Mouse (Mus musculus) CD8-positive naive resting alpha-beta T cell, adult 2 months (primary cell): ENCODE measurements around the gene Kif5a.
A peak's percentile ranks its signal among the peaks of the same experiment; 100 is the strongest.

Source experiments
- DNase-seq, 2 experiments: peaks; one replicate each; pipeline ENCODE4 v3.0.0; 2022; ENCODE audit warnings: low read depth in 2 of 2, low spot score in 2 of 2

Kif5a gene

DNA sequence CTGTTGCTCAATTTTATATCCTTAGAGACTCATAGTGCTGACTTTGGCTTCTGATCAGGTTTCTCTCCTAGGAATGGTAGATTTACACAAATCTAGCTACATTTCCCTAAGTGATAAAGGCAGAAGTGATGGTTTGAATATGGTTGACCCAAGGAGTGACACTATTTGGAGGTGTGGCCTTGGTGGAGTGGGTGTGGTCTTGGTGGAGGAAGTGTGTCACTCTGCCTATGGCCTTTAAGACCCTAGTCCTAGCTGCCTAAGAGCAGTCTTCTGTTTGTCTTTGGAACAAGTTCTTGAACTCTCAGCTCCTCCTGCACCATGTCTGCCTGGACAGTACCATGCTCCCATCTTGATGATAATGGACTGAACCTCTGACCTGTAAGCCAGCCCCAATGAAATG is 46.0 kb downstream of the Kif5a start:
- no peak for DNase-seq

DNA sequence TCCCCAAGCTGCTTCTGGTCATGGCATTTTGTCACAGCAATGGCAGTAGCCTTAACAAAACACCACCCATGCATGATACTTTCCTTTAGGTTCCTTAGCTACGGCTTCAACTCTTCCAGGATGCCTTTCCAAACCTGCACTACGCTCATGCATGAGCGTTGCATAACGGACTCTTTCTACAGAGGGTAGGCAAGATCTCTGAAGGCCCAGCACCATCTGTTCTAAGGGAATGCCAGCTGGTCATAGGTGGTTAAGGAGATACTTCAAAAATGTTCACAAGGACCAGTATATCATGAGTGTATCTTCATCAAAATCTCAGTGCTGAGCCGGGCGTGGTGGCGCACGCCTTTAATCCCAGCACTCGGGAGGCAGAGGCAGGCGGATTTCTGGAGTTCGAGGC is 46.7 kb downstream of the Kif5a start:
- DNase-seq: no peak

DNA sequence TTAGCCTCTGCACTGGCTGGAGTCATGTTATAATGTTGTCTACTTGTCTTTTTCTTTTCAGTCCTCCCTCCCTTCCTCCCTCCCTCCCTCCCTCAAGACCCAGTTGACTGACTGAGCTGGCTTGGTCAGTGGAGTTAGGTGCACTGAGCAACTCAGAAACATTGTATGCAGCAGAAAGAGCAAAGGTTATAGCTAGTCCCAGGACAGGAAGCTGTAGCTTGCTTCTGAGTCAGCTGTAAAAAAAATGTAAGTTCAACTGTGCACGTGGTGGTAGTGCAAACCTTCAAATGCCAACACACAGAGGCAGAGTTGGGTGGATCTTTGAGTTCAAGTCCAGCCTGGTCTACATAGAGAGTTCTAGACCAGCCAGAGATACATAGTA is 48.7 kb downstream of the Kif5a start:
- no peak for DNase-seq

DNA sequence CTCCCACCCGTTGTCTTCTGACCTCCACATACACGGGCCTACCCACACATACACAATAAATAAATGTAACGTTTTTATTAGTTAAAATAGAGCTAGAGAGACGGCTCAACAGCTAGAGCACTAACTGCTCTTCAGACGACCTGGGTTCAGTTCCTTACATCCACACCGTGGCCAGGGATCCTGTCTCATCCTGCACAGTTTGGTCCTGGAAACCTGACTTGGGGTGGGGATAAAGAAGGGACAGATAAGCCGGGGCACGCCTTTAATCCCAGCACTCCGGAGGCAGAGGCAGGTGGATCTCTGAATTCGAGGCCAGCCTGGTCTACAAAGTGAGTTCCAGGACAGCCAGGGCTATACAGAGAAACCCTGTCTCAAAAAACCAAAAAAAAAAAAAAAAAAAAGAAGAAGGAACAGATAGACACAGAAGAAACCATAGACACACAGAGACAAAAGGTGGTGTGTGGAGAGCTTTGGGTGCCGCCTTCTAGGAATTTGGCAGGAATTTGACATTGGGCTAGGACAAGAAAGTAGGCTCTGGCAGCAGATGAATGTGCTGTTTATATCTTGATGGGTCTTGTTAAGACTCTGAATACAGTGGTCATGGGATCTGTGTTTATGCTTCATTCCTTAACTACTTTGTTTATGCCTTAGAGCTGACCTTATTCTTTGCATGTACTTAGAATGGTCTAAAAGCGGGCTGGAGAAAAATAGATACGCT is 49.3 kb downstream of the Kif5a start:
- DNase-seq: no peak

DNA sequence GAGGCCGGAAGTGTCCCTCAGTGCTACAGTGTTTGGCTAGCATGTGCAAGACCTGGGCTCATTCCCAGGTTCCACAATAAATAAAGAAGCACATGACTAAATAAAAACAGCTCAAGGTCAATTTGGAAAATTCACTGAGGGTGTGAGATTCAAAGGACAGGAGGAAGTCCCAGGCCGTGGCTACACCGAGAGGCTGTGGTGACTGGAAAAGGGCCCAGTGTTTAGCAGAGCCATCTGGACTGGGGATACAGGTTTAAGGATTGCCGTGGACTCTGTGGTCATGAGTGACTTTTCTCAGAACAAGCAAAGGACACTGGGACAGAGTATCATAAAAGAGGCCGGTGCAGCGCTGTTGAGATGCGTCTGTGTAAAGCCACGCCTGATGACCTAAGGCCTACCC is 49.9 kb downstream of the Kif5a start:
- no peak for DNase-seq

DNA sequence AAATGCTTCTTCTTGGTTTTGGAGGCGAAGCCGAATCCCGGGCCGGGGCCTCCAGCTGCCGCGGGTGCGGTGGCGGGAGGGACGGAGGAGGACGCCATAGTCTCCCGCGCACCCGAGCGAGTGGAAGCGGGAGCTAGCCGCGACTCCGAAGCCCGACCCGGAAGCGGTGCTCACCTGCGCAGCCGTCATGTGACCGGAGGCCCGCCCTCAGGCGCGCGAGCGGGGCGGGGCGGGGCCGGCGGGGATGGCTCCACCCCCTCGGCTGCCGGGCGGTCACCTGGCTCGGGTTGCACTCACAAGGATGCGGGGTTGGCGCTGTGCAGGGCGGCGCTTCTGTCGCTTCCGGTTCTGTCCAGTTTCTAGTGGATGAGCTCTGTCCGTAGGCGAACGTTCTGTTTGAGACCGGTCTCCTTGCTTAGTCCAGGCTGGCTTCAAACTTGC is 51.7 kb downstream of the Kif5a start, which contains the start of gene Pip4k2c:
Pip4k2c (minus strand) TSS at position 172 of the 441 bp plus-strand sequence.
- peak; percentile 89 to 92 for DNase-seq

DNA sequence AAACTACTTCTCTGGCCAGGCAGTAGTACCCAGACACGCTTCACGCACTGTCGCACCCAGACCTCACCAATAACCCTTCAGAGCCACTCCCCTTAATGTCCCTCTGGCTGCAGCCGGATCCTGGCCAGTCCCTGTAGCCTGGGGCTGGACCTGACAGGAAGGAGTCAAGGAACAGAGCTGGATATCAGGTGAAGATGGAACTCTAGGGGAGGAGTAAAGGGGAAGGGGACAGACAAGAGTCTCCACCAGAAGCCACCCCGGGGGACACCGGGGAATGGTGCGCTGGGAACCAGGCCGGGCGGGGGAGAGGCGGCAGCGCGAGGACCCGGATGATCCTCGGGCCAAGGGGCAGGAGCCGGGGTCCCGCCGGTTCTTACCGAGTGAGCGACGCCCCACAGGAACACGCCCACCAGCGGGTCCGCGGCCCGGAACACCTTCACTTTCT is 52.2 kb downstream of the Kif5a start:
- DNase-seq: no peak

DNA sequence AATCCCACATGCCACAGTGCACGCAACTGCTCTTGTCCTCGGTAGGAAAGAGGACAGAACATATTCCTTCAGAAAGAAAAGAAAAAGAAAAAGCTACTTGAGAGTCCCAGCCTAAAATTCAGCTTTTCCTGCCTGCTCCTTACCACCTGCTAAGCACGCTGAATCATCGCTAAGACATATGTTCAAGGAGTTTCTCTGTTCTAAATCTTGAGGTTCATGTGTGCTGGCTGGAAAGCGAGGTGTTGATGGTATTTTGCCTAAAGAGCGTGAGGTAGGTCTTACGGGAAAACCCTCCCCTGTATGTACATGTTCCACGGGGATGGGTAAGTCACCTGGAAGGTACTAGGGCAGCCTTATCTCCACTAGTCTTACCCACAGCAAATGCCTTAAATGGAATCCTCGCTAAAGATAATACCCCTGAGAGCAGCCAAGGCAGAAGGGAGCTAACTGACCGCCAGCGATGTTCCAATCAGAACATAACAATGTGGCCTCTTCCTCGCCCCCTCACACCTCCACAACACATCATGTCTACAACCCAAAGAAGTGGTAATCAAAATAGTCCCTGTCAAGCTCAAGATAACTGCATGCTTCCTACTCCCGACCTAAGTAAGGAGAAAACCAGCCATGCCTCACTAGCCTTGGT is 53.1 kb downstream of the Kif5a start:
- DNase-seq: no peak

DNA sequence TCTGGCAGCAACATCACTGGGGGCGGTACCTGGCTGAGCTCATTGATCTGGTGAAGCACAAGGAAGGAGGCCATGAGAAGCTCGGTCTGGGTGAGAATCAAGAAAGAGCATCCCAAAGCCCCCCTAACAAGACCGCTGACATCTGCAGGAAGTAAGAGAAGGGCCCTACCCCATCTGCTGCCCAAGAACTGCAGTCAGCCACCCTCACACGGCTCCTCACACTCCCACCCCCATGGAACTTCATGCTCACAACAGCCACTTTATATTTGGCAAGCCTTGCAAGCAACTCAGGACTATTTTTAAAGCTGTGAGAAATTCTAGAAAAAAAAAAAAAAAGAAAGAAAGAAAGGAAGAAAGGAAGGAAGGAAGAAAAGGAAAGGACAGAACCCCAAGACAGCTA is 54.2 kb downstream of the Kif5a start:
- no peak for DNase-seq

DNA sequence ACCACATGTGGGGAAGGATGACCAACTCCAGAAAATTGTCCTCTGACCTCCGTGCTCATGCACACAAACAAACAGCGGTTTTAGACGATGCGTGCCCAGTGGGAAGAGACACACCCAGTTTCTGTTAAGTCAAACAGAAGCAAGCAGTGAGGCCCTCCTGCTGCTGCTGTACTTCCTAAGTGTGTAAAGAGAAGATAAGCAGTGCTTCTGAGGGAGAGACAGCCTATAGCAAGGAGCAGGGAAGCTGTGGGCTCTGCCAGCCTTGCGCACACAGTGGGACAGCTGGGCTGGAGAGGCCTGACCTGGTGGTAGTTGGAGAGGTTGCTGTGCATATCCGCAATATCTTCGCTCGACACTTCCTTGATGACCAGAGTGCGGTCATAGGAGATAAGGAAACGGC is 57.8 kb downstream of the Kif5a start:
- DNase-seq: no peak

DNA sequence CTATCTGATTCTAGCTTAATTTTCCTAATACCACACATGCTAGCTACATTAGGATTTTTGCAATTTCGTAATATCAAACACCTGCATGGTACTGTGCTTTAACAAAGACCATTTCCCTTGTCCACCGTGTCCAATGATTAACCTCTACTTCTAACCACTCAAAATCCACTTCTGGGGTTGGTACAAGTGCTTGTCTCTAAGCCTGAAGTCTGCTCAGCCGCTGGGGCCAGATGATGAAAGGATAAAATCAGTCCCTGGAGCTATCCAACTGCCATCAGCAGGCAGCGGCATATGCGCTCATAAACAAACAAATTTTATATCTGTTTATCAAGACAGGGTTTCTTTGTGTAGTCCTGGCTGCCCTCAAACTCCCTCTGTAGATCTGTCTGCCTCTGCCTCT is 58.6 kb downstream of the Kif5a start:
- DNase-seq: no peak

DNA sequence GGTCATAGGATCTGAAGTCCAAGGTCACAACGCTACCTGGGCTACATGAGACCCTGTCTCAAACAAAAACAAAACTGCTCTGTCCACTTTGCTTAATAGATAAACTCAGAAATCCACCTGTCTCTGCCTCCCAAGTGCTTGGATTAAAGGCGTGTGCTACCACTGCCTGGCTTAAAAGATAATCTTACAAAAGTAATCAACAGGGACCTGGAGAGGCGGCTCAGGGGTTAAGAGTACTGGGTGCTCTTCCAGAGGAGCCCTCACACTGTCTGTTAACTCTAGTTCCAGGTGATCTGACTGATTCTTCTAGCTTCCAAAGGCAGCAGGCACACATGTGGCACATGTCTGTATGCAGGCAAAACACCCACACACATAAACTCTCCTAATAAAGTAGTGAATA is 60.0 kb downstream of the Kif5a start:
- DNase-seq: no peak

DNA sequence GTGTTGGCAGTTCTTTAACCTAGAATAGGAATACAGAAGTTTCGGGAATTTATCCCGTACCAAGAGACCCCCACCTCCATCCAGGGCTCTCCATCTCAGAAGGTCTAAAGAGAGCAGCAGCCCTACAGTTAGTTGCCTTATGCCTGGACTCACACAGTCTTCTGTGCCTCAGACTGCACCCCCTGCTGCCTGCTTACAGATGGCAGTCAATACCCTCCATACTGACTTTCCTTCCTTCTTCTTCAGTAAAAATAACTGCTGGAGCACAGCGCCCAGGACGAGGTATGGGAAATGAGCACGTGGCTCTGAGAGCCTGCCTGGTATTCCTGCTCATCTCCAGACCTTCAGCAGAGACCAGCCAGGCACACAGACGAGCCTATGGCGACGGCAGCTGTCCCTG is 62.9 kb downstream of the Kif5a start:
- no peak for DNase-seq

DNA sequence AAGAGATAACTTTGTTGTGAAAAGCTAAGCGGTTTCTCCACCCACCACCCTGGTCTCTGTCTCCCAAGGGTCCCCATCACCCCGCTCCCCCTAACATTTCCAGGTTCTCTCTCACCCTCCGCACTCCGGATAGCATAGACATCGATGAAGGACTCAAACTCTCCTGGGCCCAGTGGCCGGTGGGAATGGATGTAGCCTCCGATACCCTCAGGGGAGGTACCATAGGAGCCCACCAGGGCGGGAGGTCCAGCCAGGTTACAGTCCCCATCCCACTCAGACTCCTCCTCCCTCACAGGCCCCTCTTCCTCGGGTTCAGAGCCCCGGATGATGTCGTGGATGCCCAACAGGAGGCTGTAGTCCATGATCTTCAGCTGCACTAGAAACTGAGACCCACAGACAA is 63.7 kb downstream of the Kif5a start:
- DNase-seq: no peak

DNA sequence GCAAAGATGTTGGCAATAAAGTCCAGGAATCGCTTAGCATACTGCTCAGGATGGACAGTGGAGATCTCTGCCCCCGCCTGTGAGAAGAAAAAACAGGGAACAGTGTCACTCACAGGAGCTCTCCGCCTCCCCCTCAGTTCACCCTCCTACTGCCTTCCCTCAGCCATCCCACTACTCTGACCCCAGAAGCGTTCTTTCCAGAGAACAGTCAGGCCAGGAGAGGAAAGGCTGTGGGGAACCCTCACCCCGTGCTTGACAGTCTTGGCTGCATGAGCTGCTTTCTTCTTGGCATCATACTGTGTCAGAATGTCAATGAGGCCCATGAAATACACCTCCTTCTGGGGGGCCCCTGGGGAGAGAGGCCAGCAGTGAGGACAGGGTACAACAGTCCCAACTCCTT is 64.1 kb downstream of the Kif5a start:
- DNase-seq: no peak

DNA sequence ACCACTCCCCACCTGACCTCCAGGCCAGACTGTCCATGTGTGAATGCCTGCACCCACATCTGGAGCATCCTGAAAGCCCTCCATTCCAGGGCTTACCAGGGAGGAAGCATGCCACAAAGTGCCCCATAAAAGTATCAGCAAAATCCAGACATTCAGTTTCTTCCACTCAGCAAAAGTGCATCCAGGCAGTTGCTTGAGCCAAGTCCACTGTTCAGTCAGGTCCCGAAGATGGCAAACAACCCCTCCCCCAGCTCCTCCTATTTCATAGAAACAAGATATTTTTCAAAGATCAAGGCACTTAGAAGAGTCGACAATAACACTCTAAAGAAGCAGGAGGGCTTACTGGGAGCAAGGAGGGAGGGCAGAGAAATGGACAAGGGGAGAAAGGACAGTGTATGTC is 64.7 kb downstream of the Kif5a start:
- DNase-seq: no peak

DNA sequence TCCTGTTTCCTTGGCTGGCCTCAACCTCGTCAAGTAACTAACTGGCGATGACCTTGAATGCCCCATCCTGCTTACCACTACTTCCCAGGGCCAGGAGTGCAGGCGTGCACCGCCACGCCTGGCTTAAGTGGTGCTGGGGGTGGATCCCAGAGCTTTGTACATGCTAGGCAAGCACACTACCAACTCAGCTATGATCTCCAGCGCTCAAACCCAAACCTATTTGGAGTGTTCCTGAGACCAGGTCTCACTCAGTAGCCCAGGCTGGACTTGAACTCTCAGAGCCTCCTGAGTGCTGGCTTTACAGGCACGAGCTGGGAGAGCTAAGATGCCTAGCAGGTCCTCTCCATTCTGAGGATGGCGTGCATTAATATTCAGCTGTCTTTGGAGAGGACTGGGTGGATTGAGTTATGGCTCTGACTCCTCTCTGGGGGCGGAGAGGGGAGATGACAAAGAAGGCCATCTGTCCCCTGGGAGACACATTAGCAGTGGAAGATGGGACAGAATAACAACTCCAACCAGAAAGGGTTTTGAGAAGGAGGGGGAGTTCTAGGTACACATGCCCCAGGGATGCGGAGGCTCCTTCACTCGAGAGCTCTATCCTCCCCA is 65.5 kb downstream of the Kif5a start:
- no peak for DNase-seq

DNA sequence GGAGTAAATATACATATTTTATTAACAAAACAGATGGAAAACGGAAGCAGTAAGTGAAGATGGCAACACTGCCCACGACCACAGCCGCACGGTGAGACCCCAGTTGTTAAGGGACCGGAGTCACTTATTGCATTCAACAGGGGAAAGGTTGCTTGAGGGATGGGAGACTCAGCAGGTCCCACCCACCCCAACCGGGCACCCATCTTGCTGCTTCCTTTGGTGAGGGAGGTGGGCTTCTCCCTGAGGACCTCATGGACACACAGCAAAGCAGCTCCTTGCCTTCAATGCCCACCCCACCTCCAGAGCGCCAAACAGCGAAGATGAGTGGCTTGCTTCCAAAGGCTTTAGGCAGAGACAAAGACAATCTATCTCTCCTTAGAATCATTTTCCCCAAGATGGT is 66.0 kb downstream of the Kif5a start:
- DNase-seq: no peak

DNA sequence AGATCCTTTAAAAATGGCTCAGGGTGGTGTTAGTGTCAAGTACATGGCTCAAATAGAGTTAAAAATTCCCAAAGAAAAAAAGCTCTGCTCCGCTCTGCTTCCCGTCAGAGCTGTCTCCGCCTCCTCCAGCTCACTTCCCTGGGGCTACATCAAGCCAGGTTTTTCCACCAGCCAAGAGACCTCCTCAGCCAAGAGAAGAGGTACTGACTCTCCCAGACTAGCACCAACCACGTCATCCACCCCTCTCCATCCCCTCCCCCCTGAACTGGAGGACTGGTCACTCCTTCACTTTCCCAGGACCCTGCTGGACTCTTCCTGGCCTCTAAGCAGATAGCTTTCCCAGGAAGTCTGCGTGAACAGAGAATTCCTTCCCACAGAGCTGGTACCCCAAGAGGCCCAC is 66.8 kb downstream of the Kif5a start:
- DNase-seq: no peak

DNA sequence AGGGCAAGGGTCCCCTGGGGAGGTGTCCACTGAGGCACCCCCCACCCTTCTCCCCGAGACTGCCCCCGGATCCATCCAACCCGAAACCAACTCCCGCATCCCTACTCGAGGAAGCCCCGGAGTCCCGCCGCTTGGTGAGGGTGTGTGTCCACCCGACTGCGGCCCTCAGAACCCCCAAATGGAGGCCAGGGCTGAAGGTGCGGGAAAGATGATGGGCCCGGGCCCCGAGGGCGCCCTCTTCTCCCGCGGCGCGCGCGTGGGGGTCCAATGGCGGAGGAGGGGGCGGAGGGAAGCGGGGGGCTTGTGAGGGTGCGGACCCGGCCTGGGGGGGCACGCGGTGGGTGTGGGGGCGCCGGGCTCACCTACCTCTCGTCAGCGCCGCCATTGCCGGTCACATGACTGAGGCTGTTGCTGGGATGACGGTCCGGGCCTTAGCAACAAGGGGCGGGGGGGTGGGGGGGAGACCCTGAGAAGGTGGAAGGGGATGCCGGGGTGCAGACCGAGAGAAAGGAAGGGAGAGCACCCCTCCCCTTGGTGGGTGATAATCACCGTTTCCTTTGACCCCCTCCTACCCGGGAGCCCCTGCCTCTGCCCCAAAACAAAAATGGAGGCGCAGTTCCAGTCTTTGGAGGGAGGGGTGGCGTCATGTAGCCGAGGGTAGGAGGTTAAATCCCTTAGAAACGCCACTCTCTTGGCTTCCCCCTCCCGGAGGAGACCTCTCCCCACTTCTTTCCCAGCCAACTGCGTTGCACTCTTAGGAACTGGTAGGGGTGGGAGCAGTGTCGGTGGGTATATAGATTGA is 67.6 kb downstream of the Kif5a start, which contains the start of gene Dtx3:
Dtx3 (minus strand) TSS at position 401 of the 802 bp plus-strand sequence.
- DNase-seq: no peak
